Mouse (Mus musculus) spleen, adult 2 months (tissue): ENCODE data around the gene Ndufv1. TPM values are rescaled to one million over a fixed set of nuclear protein-coding genes. Genes with fewer than 3 reads are reported as not detected.

Source experiments
- DNase-seq, 2 experiments: peaks; one replicate each; pipeline versions ENCODE4 v3.0.0 to v3.0.0-alpha.2; 2012 to 2021; ENCODE audit warnings: low spot score in 2 of 2, low read depth in 1 of 2
- H3K27ac ChIP-seq: fragments of 200-500 bp; 2 replicates; pipeline ENCODE4 v1.5.1; 2012; ENCODE audit warnings: low read length, inconsistent platforms; ENCODE audit not compliant: insufficient read depth
- H3K27me3 ChIP-seq: fragments of 200-500 bp; 2 replicates; pipeline ENCODE4 v1.6.1; 2012; ENCODE audit warnings: mild to moderate bottlenecking, moderate library complexity, low read length, inconsistent platforms; ENCODE audit not compliant: control insufficient read depth, insufficient read depth
- H3K36me3 ChIP-seq: fragments of 200-500 bp; 2 replicates; pipeline ENCODE4 v1.6.1; 2012; ENCODE audit warnings: mild to moderate bottlenecking, low read length, inconsistent platforms; ENCODE audit not compliant: control insufficient read depth, insufficient read depth
- H3K4me1 ChIP-seq: fragments of 200-500 bp; 2 replicates; pipeline ENCODE4 v1.6.1; 2011; ENCODE audit warnings: inconsistent platforms; ENCODE audit not compliant: control insufficient read depth, insufficient read depth, insufficient read length
- H3K4me3 ChIP-seq: fragments of 200-500 bp; 2 replicates; pipeline ENCODE4 v1.5.1; 2011; ENCODE audit warnings: mild to moderate bottlenecking, inconsistent platforms; ENCODE audit not compliant: insufficient read depth, insufficient read length; ENCODE audit errors: extremely low read depth
- CTCF ChIP-seq: fragments of 200-500 bp; IDR thresholded peaks from 2 replicates; pipeline ENCODE4 v1.5.1; 2011; ENCODE audit warnings: mild to moderate bottlenecking, inconsistent platforms; ENCODE audit not compliant: insufficient read depth, insufficient read length, insufficient replicate concordance; ENCODE audit errors: extremely low read depth
- POLR2A ChIP-seq: fragments of 200-500 bp; IDR thresholded peaks from 2 replicates; pipeline ENCODE4 v1.6.1; 2011; ENCODE audit warnings: low read depth, low read length, inconsistent platforms
- WGBS: fragments of 180-500 bp; shearing (Covaris S2); methylation state at CpG from one replicate; pipeline ENCODE4 v1.1.7; 2018; 5-methylcytosine and 5-hydroxymethylcytosine counted together
- polyA plus RNA-seq: library from polyadenylated mRNA; depleted of rRNA; stranded (reverse); fragments of >200 nt; gene quantifications from 2 replicates; pipeline ENCODE4 v1.2.3, GENCODE M21; 2012

Gene Ndufv1
- polyA plus RNA-seq, 1 experiment: 71.3 TPM

DNA sequence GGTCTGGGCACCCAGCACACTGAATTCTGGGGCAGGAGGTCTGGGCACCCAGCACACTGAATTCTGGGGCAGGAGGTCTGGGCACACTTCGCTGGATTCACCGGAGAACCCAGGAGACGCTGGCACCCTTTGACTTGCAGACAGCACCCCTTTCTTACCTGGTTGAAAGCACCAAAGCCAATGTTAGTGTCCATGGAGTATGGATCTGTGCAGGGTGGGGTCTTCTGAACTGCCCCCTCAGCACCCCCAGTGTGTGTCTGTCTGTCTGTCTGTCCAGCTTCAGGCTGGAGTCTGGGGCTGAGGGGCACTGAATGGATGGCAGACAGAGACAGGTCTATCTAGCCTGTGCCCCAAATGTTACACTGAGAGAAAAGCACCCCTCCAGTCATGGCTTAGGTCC, 21.0 kb downstream of the Ndufv1 start:
- H3K4me3 ChIP-seq: no peak overlapping the region
- no peak for DNase-seq
- no peaks in the 10 kb centered on the region for H3K36me3 ChIP-seq
- no peak for TF ChIP-seq CTCF
- no peaks in the 10 kb centered on the region for H3K27me3 ChIP-seq
- no peaks in the 10 kb centered on the region for H3K4me1 ChIP-seq
- H3K27ac ChIP-seq: no peak overlapping the region
- WGBS: 97% methylated on average over 3 of the region's 3 CpGs

- no peaks in the 10 kb centered on the region for H3K4me1 ChIP-seq
- H3K27me3 ChIP-seq: no peaks in the 10 kb centered on the region
- TF ChIP-seq CTCF: no peak
- no peak for TF ChIP-seq POLR2A
- 86% methylated on average over 6 of the region's 6 CpGs for WGBS
- H3K4me3 ChIP-seq: no peak overlapping the region
- DNase-seq: no peak
- H3K36me3 ChIP-seq: no peaks in the 10 kb centered on the region
- no peak overlapping the region for H3K27ac ChIP-seq
These were observed 21.8 kb downstream of the Ndufv1 start for GRCm38 (mm10) chr19:3990804-3991203.

- WGBS: 97% methylated on average over 4 of the region's 4 CpGs
- TF ChIP-seq CTCF: no peak
- no peak for TF ChIP-seq POLR2A
- Histone ChIP-seq H3K4me1 (no peaks in the 10 kb centered on the region), H3K27me3 (no peaks in the 10 kb centered on the region), H3K27ac (no peak overlapping the region), H3K36me3 (no peaks in the 10 kb centered on the region), H3K4me3 (no peak overlapping the region)
- no peak for DNase-seq
These were observed 23.9 kb downstream of the Ndufv1 start for GRCm38 (mm10) chr19:3988750-3989149.

GRCm38 (mm10) chr19:3988066-3988465, 24.5 kb downstream of the Ndufv1 start:
- DNase-seq: no peak
- Histone ChIP-seq H3K4me3 (no peak overlapping the region), H3K4me1 (no peaks in the 10 kb centered on the region), H3K36me3 (no peaks in the 10 kb centered on the region), H3K27ac (no peak overlapping the region), H3K27me3 (no peaks in the 10 kb centered on the region)
- WGBS: 97% methylated on average over 14 of the region's 14 CpGs
- TF ChIP-seq CTCF (no peak), POLR2A (no peak)

DNA sequence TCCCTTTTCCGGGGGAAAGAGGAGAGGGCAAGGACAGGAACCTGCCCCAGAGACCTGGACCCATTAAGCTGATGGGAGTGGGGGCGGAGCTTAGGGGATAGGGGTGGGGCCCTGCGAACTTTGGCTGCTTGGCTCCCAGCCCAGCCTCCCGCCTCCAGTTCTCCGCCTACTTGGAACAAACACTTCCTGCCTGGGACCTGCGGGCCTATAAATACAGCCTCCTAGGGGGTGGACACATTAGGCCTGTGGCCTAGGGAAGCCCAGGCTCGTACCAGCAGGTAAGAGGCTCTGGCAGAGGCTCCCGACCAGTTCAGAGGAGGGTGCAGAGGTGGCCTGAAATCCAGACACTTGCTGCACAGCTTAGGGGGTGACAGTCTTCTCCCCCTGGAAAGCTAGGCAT, 26.3 kb downstream of the Ndufv1 start, which contains the start of gene Acy3:
Acy3 (plus strand) TSS at position 237 of the 400 bp plus-strand sequence.
- no peaks in the 10 kb centered on the region for H3K27me3 ChIP-seq
- TF ChIP-seq CTCF (no peak), POLR2A (no peak)
- H3K27ac ChIP-seq: peak within 1 kb of the TSS; percentile 24; the same call in 1 of the 2 replicates
- 34% methylated on average over 8 of the region's 8 CpGs for WGBS
- no peak within 1 kb of the TSS for H3K4me3 ChIP-seq
- H3K4me1 ChIP-seq: no peaks in the 10 kb centered on the region
- no peaks in the 10 kb centered on the region for H3K36me3 ChIP-seq
- no peak for DNase-seq

DNA sequence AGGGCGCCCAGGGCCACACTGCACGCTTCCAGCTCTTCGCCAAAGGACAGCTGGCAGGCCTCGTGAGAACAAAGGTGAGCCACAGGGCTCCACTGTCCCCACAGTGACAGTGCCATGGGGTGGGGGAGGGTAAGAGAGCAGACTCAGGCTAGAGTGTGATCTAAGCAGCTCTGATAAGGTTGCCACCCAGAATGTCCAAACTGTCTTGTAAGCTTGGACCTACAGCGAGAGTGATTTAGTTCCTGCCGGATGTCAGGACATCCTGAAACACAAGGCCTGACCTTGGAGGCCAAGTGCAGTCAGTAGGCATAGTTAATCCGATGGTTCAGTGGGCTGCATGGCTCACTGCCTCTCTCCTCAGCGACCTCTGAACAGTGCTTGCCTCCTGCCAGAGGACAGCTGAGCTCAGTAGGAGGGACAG, 27.3 kb downstream of the Ndufv1 start:
- DNase-seq: no peak
- Histone ChIP-seq H3K36me3 (no peaks in the 10 kb centered on the region), H3K27me3 (no peaks in the 10 kb centered on the region), H3K4me1 (no peaks in the 10 kb centered on the region), H3K4me3 (no peak overlapping the region), H3K27ac (no peak overlapping the region)
- TF ChIP-seq POLR2A: no peak
- TF ChIP-seq CTCF: no peak
- WGBS: 29% methylated on average over 8 of the region's 8 CpGs

- TF ChIP-seq POLR2A: no peak
- TF ChIP-seq CTCF: no peak
- no peak overlapping the region for H3K4me3 ChIP-seq
- no peak overlapping the region for H3K27ac ChIP-seq
- no peaks in the 10 kb centered on the region for H3K36me3 ChIP-seq
- no peak for DNase-seq
- H3K27me3 ChIP-seq: no peaks in the 10 kb centered on the region
- WGBS: 89% methylated on average over 9 of the region's 9 CpGs
- H3K4me1 ChIP-seq: no peaks in the 10 kb centered on the region
These were observed 28.9 kb downstream of the Ndufv1 start for GRCm38 (mm10) chr19:3983527-3984200.
